Mouse (Mus musculus): ENCODE results near the gene Lrrc47.

Lrrc47 gene

GRCm38 (mm10) chr4:154011646-154012089 is at the start of gene Lrrc47:
Gene Lrrc47, plus strand, starts transcription at chr4:154011731.
- peak; percentile 61 to 77 for DNase-seq (ENCODE audit: low spot score in 2 of 2)

- no peak for DNase-seq (ENCODE audit: low spot score in 2 of 2)
Observed at GRCm38 (mm10) chr4:153962631-153963030, 48.9 kb upstream of the Lrrc47 start.

- no peak for DNase-seq (ENCODE audit: low spot score in 2 of 2)
Observed at GRCm38 (mm10) chr4:153966651-153967050, 44.9 kb upstream of the Lrrc47 start.

- DNase-seq (ENCODE audit: low spot score in 2 of 2) = no peak
Observed at GRCm38 (mm10) chr4:153967556-153967955, 44.0 kb upstream of the Lrrc47 start.

GRCm38 (mm10) chr4:153968063-153968462 is 43.5 kb upstream of the Lrrc47 start:
- DNase-seq (ENCODE audit: low spot score in 2 of 2) = no peak

GRCm38 (mm10) chr4:153974431-153975291 is 36.9 kb upstream of the Lrrc47 start, which contains the start of the genes Dffb and Cep104:
Gene Dffb, minus strand, starts transcription at chr4:153975126.
Gene Cep104, plus strand, starts transcription at chr4:153975194.
- peak; percentile 87 to 93 for DNase-seq (ENCODE audit: low spot score in 2 of 2)

GRCm38 (mm10) chr4:153975292-153975662 is 36.3 kb upstream of the Lrrc47 start:
- DNase-seq (ENCODE audit: low spot score in 2 of 2) = peak in 1 of 2 experiments; percentile 6

GRCm38 (mm10) chr4:153975768-153976167 is 35.8 kb upstream of the Lrrc47 start:
- no peak for DNase-seq (ENCODE audit: low spot score in 2 of 2)

GRCm38 (mm10) chr4:153979243-153979642 is 32.3 kb upstream of the Lrrc47 start:
- DNase-seq (ENCODE audit: low spot score in 2 of 2) = no peak

GRCm38 (mm10) chr4:153980470-153980869 is 31.1 kb upstream of the Lrrc47 start:
- no peak for DNase-seq (ENCODE audit: low spot score in 2 of 2)

- no peak for DNase-seq (ENCODE audit: low spot score in 2 of 2)
Observed at GRCm38 (mm10) chr4:153992715-153993114, 18.8 kb upstream of the Lrrc47 start.

GRCm38 (mm10) chr4:153993505-153993904 is 18.0 kb upstream of the Lrrc47 start:
- no peak for DNase-seq (ENCODE audit: low spot score in 2 of 2)

GRCm38 (mm10) chr4:154005488-154005887 is 6.0 kb upstream of the Lrrc47 start:
- DNase-seq (ENCODE audit: low spot score in 2 of 2) = no peak

- no peak for DNase-seq (ENCODE audit: low spot score in 2 of 2)
Observed at GRCm38 (mm10) chr4:154006264-154006663, 5.3 kb upstream of the Lrrc47 start.

GRCm38 (mm10) chr4:154007759-154008158 is 3.8 kb upstream of the Lrrc47 start:
- no peak for DNase-seq (ENCODE audit: low spot score in 2 of 2)

- no peak for DNase-seq (ENCODE audit: low spot score in 2 of 2)
Observed at GRCm38 (mm10) chr4:154010907-154011645, 455 bp upstream of the Lrrc47 start.

- DNase-seq (ENCODE audit: low spot score in 2 of 2) = no peak
Observed at GRCm38 (mm10) chr4:154012132-154012882, 776 bp downstream of the Lrrc47 start.

GRCm38 (mm10) chr4:154015476-154015875 is 3.9 kb downstream of the Lrrc47 start:
- no peak for DNase-seq (ENCODE audit: low spot score in 2 of 2)

- DNase-seq (ENCODE audit: low spot score in 2 of 2) = no peak
Observed at GRCm38 (mm10) chr4:154019571-154019970, 8.0 kb downstream of the Lrrc47 start.

GRCm38 (mm10) chr4:154021432-154021831 is 9.9 kb downstream of the Lrrc47 start:
- no peak for DNase-seq (ENCODE audit: low spot score in 2 of 2)

GRCm38 (mm10) chr4:154022407-154022806 is 10.9 kb downstream of the Lrrc47 start:
- DNase-seq (ENCODE audit: low spot score in 2 of 2) = no peak

- DNase-seq (ENCODE audit: low spot score in 2 of 2) = no peak
Observed at GRCm38 (mm10) chr4:154022844-154023243, 11.3 kb downstream of the Lrrc47 start.

Data from urinary bladder, adult 18-20 months (tissue).